Mouse (Mus musculus) intestine, postnatal 0 days (tissue): ENCODE data around the gene Adgra1. TPM values are rescaled to one million over a fixed set of nuclear protein-coding genes. Genes with fewer than 3 reads are reported as not detected.

ENCODE experiments used
- ATAC-seq: fragments of 200-750 bp; cut with Nextera tagmentation; 2 replicates; pipeline ENCODE4 v1.8.0; 2017; ENCODE audit warnings: mild to moderate bottlenecking, moderate TSS enrichment, moderate library complexity
- H3K27ac ChIP-seq: fragments of 300-500 bp; sonication (generic); 2 replicates; pipeline ENCODE4 v1.5.1; 2014; ENCODE audit warnings: mild to moderate bottlenecking, low read depth, low read length, moderate library complexity
- H3K27me3 ChIP-seq: fragments of 300-500 bp; sonication (generic); replicated peaks from 2 replicates; pipeline ENCODE4 v1.6.1; 2014; ENCODE audit warnings: low read length, mixed read lengths; ENCODE audit not compliant: control insufficient read depth, insufficient read depth
- H3K36me3 ChIP-seq: fragments of 300-500 bp; sonication (generic); 2 replicates; pipeline ENCODE4 v1.6.1; 2014; ENCODE audit warnings: mild to moderate bottlenecking, moderate library complexity; ENCODE audit not compliant: control insufficient read depth, insufficient read depth
- H3K4me1 ChIP-seq: fragments of 300-500 bp; sonication (generic); replicated peaks from 2 replicates; pipeline ENCODE4 v1.6.1; 2014; ENCODE audit warnings: antibody characterized with exemption, low read length, mixed read lengths; ENCODE audit not compliant: control insufficient read depth, insufficient read depth
- H3K4me2 ChIP-seq: fragments of 300-500 bp; sonication (generic); replicated peaks from 2 replicates; pipeline ENCODE4 v1.6.1; 2014; ENCODE audit warnings: low read depth, mild to moderate bottlenecking, moderate library complexity
- H3K4me3 ChIP-seq: fragments of 300-500 bp; sonication (generic); 2 replicates; pipeline ENCODE4 v1.5.1; 2014; ENCODE audit warnings: low read depth, low read length
- H3K9ac ChIP-seq: fragments of 300-500 bp; sonication (generic); 2 replicates; pipeline ENCODE4 v1.6.1; 2014; ENCODE audit warnings: mild to moderate bottlenecking, low read depth, low read length
- H3K9me3 ChIP-seq: fragments of 300-500 bp; sonication (generic); 2 replicates; pipeline ENCODE4 v1.6.1; 2016; ENCODE audit warnings: mixed run types; ENCODE audit not compliant: control insufficient read depth
- CTCF ChIP-seq: sonication (generic); IDR thresholded peaks from 2 replicates; pipeline ENCODE4 v1.5.1; 2016; ENCODE audit warnings: low read depth, mild to moderate bottlenecking, control low read depth, antibody characterized with exemption, moderate library complexity
- WGBS: fragments of 180-500 bp; shearing (Covaris S2); extraction: QIAGEN DNeasy Blood & Tissue Kit; methylation state at CpG from one replicate; pipeline ENCODE4 v1.1.7; 2014; 5-methylcytosine and 5-hydroxymethylcytosine counted together
- polyA plus RNA-seq: library from polyadenylated mRNA; unstranded; fragments of >200 nt; fragmentation: Nextera tagmentation; extraction: Ambion mirVana; gene quantifications from 2 replicates; pipeline ENCODE4 v1.2.1, GENCODE M21; 2015

The Adgra1 gene
- polyA plus RNA-seq, 1 experiment from 2014 or later = 0.51 TPM

- ATAC-seq = no peak
Observed at GRCm38 (mm10) chr7:139909469-139909868, 75.5 kb downstream of the Adgra1 start.

GRCm38 (mm10) chr7:139910204-139910835 is 76.3 kb downstream of the Adgra1 start:
- Histone ChIP-seq H3K9me3 (no peaks in the 10 kb centered on the region), H3K4me3 (no peak overlapping the region), H3K36me3 (no peaks in the 10 kb centered on the region), H3K4me1 (no peaks in the 10 kb centered on the region), H3K27ac (no peak overlapping the region), H3K4me2 (no peak overlapping the region), H3K9ac (no peak overlapping the region), H3K27me3 (peaks cover 11% of the 10 kb centered on the region; the same call in 1 of the 2 replicates)
- WGBS = 61% methylated on average over 11 of the region's 11 CpGs
- no peak for TF ChIP-seq CTCF
- ATAC-seq = no peak

More at GRCm38 (mm10) chr7:139909469-139909868, 75.5 kb downstream of the Adgra1 start:
- no peak for TF ChIP-seq CTCF
- Histone ChIP-seq H3K4me1 (no peaks in the 10 kb centered on the region), H3K4me2 (no peak overlapping the region), H3K9me3 (no peaks in the 10 kb centered on the region), H3K27ac (no peak overlapping the region), H3K9ac (no peak overlapping the region), H3K4me3 (no peak overlapping the region), H3K27me3 (peaks cover 13% of the 10 kb centered on the region; the same call in 1 of the 2 replicates), H3K36me3 (no peaks in the 10 kb centered on the region)
- 54% methylated on average over 6 of the region's 6 CpGs for WGBS

- TF ChIP-seq CTCF = no peak
- Histone ChIP-seq H3K9me3 (no peaks in the 10 kb centered on the region), H3K9ac (no peak overlapping the region), H3K4me2 (peak overlapping the region; percentile 58), H3K27me3 (peaks cover 3% of the 10 kb centered on the region; the same call in 1 of the 2 replicates), H3K4me1 (no peaks in the 10 kb centered on the region), H3K27ac (no peak overlapping the region), H3K4me3 (peak overlapping the region; percentile 21), H3K36me3 (no peaks in the 10 kb centered on the region)
- no peak for ATAC-seq
- WGBS = 12% methylated on average over 29 of the region's 29 CpGs
Observed at GRCm38 (mm10) chr7:139914141-139915047, 80.4 kb downstream of the Adgra1 start.

GRCm38 (mm10) chr7:139915646-139916257 is 81.8 kb downstream of the Adgra1 start:
- Histone ChIP-seq H3K9ac (no peak overlapping the region), H3K4me2 (peak overlapping the region; percentile 24; the same call in 1 of the 2 replicates), H3K4me1 (no peaks in the 10 kb centered on the region), H3K36me3 (no peaks in the 10 kb centered on the region), H3K27me3 (peaks cover 3% of the 10 kb centered on the region; the same call in 1 of the 2 replicates), H3K4me3 (no peak overlapping the region), H3K9me3 (no peaks in the 10 kb centered on the region), H3K27ac (no peak overlapping the region)
- TF ChIP-seq CTCF = no peak
- WGBS = 6% methylated on average over 14 of the region's 14 CpGs
- ATAC-seq = no peak

DNA sequence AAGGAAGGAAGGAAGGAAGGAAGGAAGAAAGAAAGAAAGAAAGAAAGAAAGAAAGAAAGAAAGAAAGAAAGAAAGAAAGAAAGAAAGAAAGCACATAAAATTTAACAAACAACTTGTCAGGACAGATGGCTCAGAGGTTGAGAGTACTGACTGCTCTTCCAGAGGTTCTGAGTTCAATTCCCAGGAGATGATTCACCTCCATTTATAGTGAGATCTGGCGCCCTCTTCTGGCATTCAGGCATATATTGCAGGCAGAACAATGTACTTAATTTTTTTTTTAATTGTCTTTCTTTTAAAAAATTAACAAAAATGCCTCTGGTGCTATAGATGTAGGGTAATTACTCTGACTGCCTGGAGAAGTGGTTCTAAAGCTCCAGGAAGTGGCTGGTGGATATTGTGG is 82.4 kb downstream of the Adgra1 start:
- ATAC-seq = no peak
- H3K9me3 ChIP-seq = no peaks in the 10 kb centered on the region
- no peaks in the 10 kb centered on the region for H3K36me3 ChIP-seq
- no peak overlapping the region for H3K27ac ChIP-seq
- WGBS = 4% methylated on average over 1 of the region's 1 CpGs
- H3K27me3 ChIP-seq = peaks cover 3% of the 10 kb centered on the region; the same call in 1 of the 2 replicates
- H3K4me1 ChIP-seq = no peaks in the 10 kb centered on the region
- H3K4me3 ChIP-seq = no peak overlapping the region
- no peak overlapping the region for H3K9ac ChIP-seq
- TF ChIP-seq CTCF = peak; percentile 47
- H3K4me2 ChIP-seq = no peak overlapping the region

GRCm38 (mm10) chr7:139918262-139918661 is 84.3 kb downstream of the Adgra1 start:
- Histone ChIP-seq H3K27ac (no peak overlapping the region), H3K4me3 (no peak overlapping the region), H3K4me1 (no peaks in the 10 kb centered on the region), H3K27me3 (peaks cover 2% of the 10 kb centered on the region; the same call in 1 of the 2 replicates), H3K9ac (no peak overlapping the region), H3K4me2 (no peak overlapping the region), H3K36me3 (no peaks in the 10 kb centered on the region), H3K9me3 (no peaks in the 10 kb centered on the region)
- WGBS = 77% methylated on average over 4 of the region's 4 CpGs
- TF ChIP-seq CTCF = no peak
- no peak for ATAC-seq

Other genes with a start within 250 kb of the Adgra1 start
- gene Cfap46, start 150.4 kb upstream of the Adgra1 start, polyA plus RNA-seq = not detected in 2 replicates
- gene Kndc1, start 60.5 kb downstream of the Adgra1 start, polyA plus RNA-seq = 0.08 and 0.23 TPM in 2 replicates
- gene Utf1, start 109.6 kb downstream of the Adgra1 start, polyA plus RNA-seq = not detected in 2 replicates
- gene 6430531B16Rik, start 144.6 kb downstream of the Adgra1 start, polyA plus RNA-seq = 0.16 TPM in 1 of 2 replicates, not detected in the other
- gene Adam8, start 158.4 kb downstream of the Adgra1 start, polyA plus RNA-seq = 0.29 and 0.52 TPM in 2 replicates
- 16.0 and 17.6 TPM in 2 replicates for gene Zfp511, start 202.2 kb downstream of the Adgra1 start, polyA plus RNA-seq
- 12.3 and 13.0 TPM in 2 replicates for gene Tubgcp2, start 202.5 kb downstream of the Adgra1 start, polyA plus RNA-seq
- gene Msx3, start 214.9 kb downstream of the Adgra1 start, polyA plus RNA-seq = not detected in 2 replicates
- gene Caly, start 248.4 kb downstream of the Adgra1 start, polyA plus RNA-seq = 3.7 and 3.9 TPM in 2 replicates